Mouse (Mus musculus) granulocyte monocyte progenitor cell, adult 5-6 weeks (primary cell): ENCODE measurements at regions not wholly inside any gene's neighbourhood (a gene's known extent, or its start where the extent isn't known, plus 50 kb on each side); places are given as distances from the start of the nearest gene placed in this dataset.

ENCODE experiments used
- ATAC-seq: replicated peaks from 2 replicates; pipeline ENCODE4 v1.8.0; 2016; ENCODE audit warnings: mild to moderate bottlenecking, moderate TSS enrichment, inconsistent platforms; ENCODE audit not compliant: poor library complexity, severe bottlenecking

GRCm38 (mm10) chr2:51566554-51567246, 60.6 kb upstream of the Tas2r134 start:
- ATAC-seq: no peak

GRCm38 (mm10) chr2:51563881-51564280, 63.4 kb upstream of the Tas2r134 start:
- no peak for ATAC-seq

GRCm38 (mm10) chr2:51563240-51563639, 64.1 kb upstream of the Tas2r134 start:
- ATAC-seq: no peak

GRCm38 (mm10) chr2:51550863-51551262, 76.4 kb upstream of the Tas2r134 start:
- no peak for ATAC-seq

- no peak for ATAC-seq
Measured at GRCm38 (mm10) chr2:51549125-51549524, 78.2 kb upstream of the Tas2r134 start.

- ATAC-seq: no peak
Measured at GRCm38 (mm10) chr2:51546181-51546580, 81.1 kb upstream of the Tas2r134 start.

- no peak for ATAC-seq
Measured at GRCm38 (mm10) chr2:51543949-51544348, 83.4 kb upstream of the Tas2r134 start.

- ATAC-seq: peak; percentile 62
Measured at GRCm38 (mm10) chr2:51542272-51542671, 85.0 kb upstream of the Tas2r134 start.

GRCm38 (mm10) chr2:51532709-51533414, 94.4 kb upstream of the Tas2r134 start:
- ATAC-seq: no peak

GRCm38 (mm10) chr2:51531106-51531839, 96.0 kb upstream of the Tas2r134 start:
- no peak for ATAC-seq

- ATAC-seq: no peak
Measured at GRCm38 (mm10) chr2:51522766-51523165, 104.5 kb upstream of the Tas2r134 start.

- ATAC-seq: peak; percentile 79
Measured at GRCm38 (mm10) chr2:51509220-51510011, 117.9 kb upstream of the Tas2r134 start.

GRCm38 (mm10) chr2:51497896-51498295, 129.4 kb upstream of the Tas2r134 start:
- ATAC-seq: no peak

- ATAC-seq: no peak
Measured at GRCm38 (mm10) chr2:51473753-51474152, 153.6 kb upstream of the Tas2r134 start.

GRCm38 (mm10) chr2:51467027-51467694, 160.2 kb upstream of the Tas2r134 start:
- no peak for ATAC-seq

GRCm38 (mm10) chr2:51466003-51466402, 161.3 kb upstream of the Tas2r134 start:
- no peak for ATAC-seq

GRCm38 (mm10) chr2:51465576-51465975, 161.7 kb upstream of the Tas2r134 start:
- ATAC-seq: no peak

- no peak for ATAC-seq
Measured at GRCm38 (mm10) chr2:51464356-51464755, 163.0 kb upstream of the Tas2r134 start.

GRCm38 (mm10) chr2:51460896-51461295, 166.4 kb upstream of the Tas2r134 start:
- ATAC-seq: no peak

- no peak for ATAC-seq
Measured at GRCm38 (mm10) chr2:51459486-51459885, 167.8 kb upstream of the Tas2r134 start.
